Mouse (Mus musculus) liver, embryonic 14.5 days (tissue): ENCODE measurements around the gene Hic1. TPM values are rescaled to one million over a fixed set of nuclear protein-coding genes. Genes with fewer than 3 reads are reported as not detected.

Experiments used
- ATAC-seq: fragments of 200-750 bp; cut with Nextera tagmentation; 2 replicates; pipeline ENCODE4 v1.8.0; 2017; ENCODE audit warnings: moderate number of reproducible peaks, mild to moderate bottlenecking, moderate library complexity; ENCODE audit not compliant: insufficient read depth
- DNase-seq, 3 experiments: peaks; one replicate each; pipeline ENCODE4 v3.0.0-alpha.2; 2012 to 2013; ENCODE audit warnings: low read depth in 3 of 3, low spot score in 3 of 3
- H3K27ac ChIP-seq: fragments of 300-500 bp; sonication (generic); 2 replicates; pipeline ENCODE4 v1.5.1; 2014; ENCODE audit warnings: moderate library complexity, mild to moderate bottlenecking, control low read depth, inconsistent platforms
- H3K27me3 ChIP-seq: fragments of 300-500 bp; sonication (generic); 2 replicates; pipeline ENCODE4 v1.6.1; 2014; ENCODE audit warnings: mild to moderate bottlenecking, low read length, moderate library complexity; ENCODE audit not compliant: control insufficient read depth, insufficient read depth
- H3K36me3 ChIP-seq: fragments of 300-500 bp; sonication (generic); replicated peaks from 2 replicates; pipeline ENCODE4 v1.6.1; 2014; ENCODE audit warnings: low read depth; ENCODE audit not compliant: control insufficient read depth, insufficient read depth
- H3K4me1 ChIP-seq, 2 experiments: fragments of 200-500 bp in 1 of 2; fragments of 300-500 bp in 1 of 2; sonication (generic) in 1 of 2; replicated peaks; 2 replicates each; pipeline ENCODE4 v1.6.1; 2012 to 2014; ENCODE audit warnings: antibody characterized with exemption in 1 of 2, inconsistent platforms in 1 of 2, low read length in 1 of 2; ENCODE audit not compliant: control insufficient read depth in 2 of 2, insufficient read depth in 2 of 2
- H3K4me2 ChIP-seq: fragments of 300-500 bp; sonication (generic); 2 replicates; pipeline ENCODE4 v1.6.1; 2014; ENCODE audit warnings: low read depth, mild to moderate bottlenecking, control low read depth, moderate library complexity
- H3K4me3 ChIP-seq, 2 experiments: fragments of 200-500 bp in 1 of 2; fragments of 300-500 bp in 1 of 2; sonication (generic) in 1 of 2; 2 replicates each; pipeline ENCODE4 v1.5.1; 2012 to 2014; ENCODE audit warnings: low read depth in 2 of 2, low read length in 2 of 2, mild to moderate bottlenecking in 2 of 2, control low read depth in 1 of 2, inconsistent platforms in 1 of 2, moderate library complexity in 1 of 2; ENCODE audit not compliant: insufficient read depth in 1 of 2
- H3K9ac ChIP-seq: fragments of 300-500 bp; sonication (generic); replicated peaks from 2 replicates; pipeline ENCODE4 v1.6.1; 2014; ENCODE audit warnings: mild to moderate bottlenecking, control low read depth, moderate library complexity
- H3K9me3 ChIP-seq: fragments of 300-500 bp; sonication (generic); 2 replicates; pipeline ENCODE4 v1.6.1; 2016; ENCODE audit warnings: low read length, mixed read lengths; ENCODE audit not compliant: control insufficient read depth
- CTCF ChIP-seq: IDR thresholded peaks from 2 replicates; pipeline ENCODE4 v1.5.1; 2016; ENCODE audit warnings: antibody characterized with exemption, low read depth, control low read depth
- EP300 ChIP-seq: IDR thresholded peaks from 2 replicates; pipeline ENCODE4 v1.6.1; 2016; ENCODE audit warnings: antibody characterized with exemption, low read depth
- WGBS: fragments of 180-500 bp; shearing (Covaris S2); extraction: QIAGEN DNeasy Blood & Tissue Kit; methylation state at CpG from one replicate; pipeline ENCODE4 v1.1.7; 2014; ENCODE audit not compliant: insufficient replicate concordance; 5-methylcytosine and 5-hydroxymethylcytosine counted together
- polyA plus RNA-seq, 2 experiments: library from polyadenylated mRNA; depleted of rRNA in 1 of 2; stranded (reverse) in 1 of 2; unstranded in 1 of 2; fragments of >200 nt; fragmentation: Nextera tagmentation in 1 of 2; extraction: Ambion mirVana in 1 of 2; gene quantifications; 2 replicates each; pipeline versions ENCODE4 v1.2.1 to v1.2.3; 2012 to 2014

Hic1 gene
- polyA plus RNA-seq, 2 experiments: 0.28 to 0.97 TPM

GRCm38 (mm10) chr11:75160954-75161353 is 8.4 kb downstream of the Hic1 start:
- Histone ChIP-seq H3K4me1 (peaks cover 0 to 6% of the 10 kb centered on the region in 2 experiments; a peak in 2 of 4 replicates), H3K4me3 (no peak overlapping the region), H3K27ac (no peak overlapping the region), H3K9me3 (no peaks in the 10 kb centered on the region), H3K27me3 (peaks cover 15% of the 10 kb centered on the region), H3K4me2 (no peak overlapping the region), H3K36me3 (no peaks in the 10 kb centered on the region), H3K9ac (no peak overlapping the region)
- ATAC-seq (no peak), DNase-seq (no peak)
- WGBS: 71% methylated on average over 7 of the region's 7 CpGs
- TF ChIP-seq EP300: no peak
- no peak for TF ChIP-seq CTCF

DNA sequence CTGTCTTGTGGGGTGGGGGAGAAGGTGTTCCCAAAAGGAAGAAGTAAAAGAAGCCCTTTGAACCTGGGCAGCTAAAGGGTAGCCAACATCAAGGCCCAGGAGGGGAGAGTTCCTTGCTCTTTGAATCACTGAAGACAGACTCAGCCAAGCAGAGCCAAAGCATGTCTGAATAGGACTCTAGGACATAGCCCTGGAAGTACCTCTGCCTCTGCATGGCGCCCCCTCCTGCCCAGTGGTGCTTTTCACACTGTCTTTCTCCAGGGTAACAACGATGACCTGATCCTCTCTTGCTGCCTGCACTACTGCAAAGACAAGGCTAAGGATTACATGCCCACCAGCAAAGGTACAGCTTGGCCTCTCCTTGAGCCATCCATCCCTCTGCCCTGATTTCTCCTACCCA is 9.8 kb downstream of the Hic1 start:
- no peak for ATAC-seq
- no peaks in the 10 kb centered on the region for H3K36me3 ChIP-seq
- TF ChIP-seq EP300: no peak
- peak; percentile 72 for TF ChIP-seq CTCF
- H3K27ac ChIP-seq: no peak overlapping the region
- peaks cover 1% of the 10 kb centered on the region for H3K27me3 ChIP-seq
- no peak overlapping the region for H3K4me2 ChIP-seq
- H3K4me3 ChIP-seq: no peak overlapping the region
- no peak overlapping the region for H3K9ac ChIP-seq
- H3K9me3 ChIP-seq: no peaks in the 10 kb centered on the region
- WGBS: 47% methylated on average over 2 of the region's 2 CpGs
- no peak for DNase-seq
- H3K4me1 ChIP-seq: peaks cover 0 to 7% of the 10 kb centered on the region in 2 experiments; a peak in 2 of 4 replicates

GRCm38 (mm10) chr11:75158432-75158831 is 10.9 kb downstream of the Hic1 start:
- no peak overlapping the region for H3K4me2 ChIP-seq

DNA sequence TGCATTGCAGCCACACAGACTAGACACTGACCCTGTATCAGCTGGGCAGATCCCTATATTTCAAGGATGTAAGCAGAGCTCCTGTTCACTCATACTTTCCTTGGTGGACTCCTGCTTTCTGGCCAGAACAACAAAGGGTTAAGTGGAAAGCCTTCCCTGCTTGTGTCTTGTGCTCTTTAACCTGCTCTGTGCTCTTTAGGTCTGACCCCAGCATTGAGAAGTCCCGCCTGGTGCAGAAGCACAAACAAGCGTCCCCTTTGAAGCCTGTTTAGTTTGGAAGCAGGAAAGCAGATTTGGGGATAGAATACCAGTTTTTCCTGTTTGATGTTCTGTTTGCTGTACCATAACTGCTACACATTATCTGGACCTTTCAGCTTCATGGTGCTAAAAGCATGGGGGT is 11.4 kb downstream of the Hic1 start:
- no peak overlapping the region for H3K9ac ChIP-seq
- no peaks in the 10 kb centered on the region for H3K27me3 ChIP-seq
- H3K36me3 ChIP-seq: no peaks in the 10 kb centered on the region
- DNase-seq (no peak), ATAC-seq (no peak)
- H3K4me2 ChIP-seq: no peak overlapping the region
- H3K4me1 ChIP-seq: peaks cover 0 to 15% of the 10 kb centered on the region in 2 experiments; a peak in 2 of 4 replicates
- H3K27ac ChIP-seq: no peak overlapping the region
- no peak for TF ChIP-seq EP300
- no peak for TF ChIP-seq CTCF
- no peaks in the 10 kb centered on the region for H3K9me3 ChIP-seq
- 62% methylated on average over 2 of the region's 2 CpGs for WGBS
- no peak overlapping the region for H3K4me3 ChIP-seq

More at GRCm38 (mm10) chr11:75158432-75158831, 10.9 kb downstream of the Hic1 start:
- Histone ChIP-seq H3K9me3 (no peaks in the 10 kb centered on the region), H3K4me1 (peaks cover 0 to 13% of the 10 kb centered on the region in 2 experiments; a peak in 2 of 4 replicates), H3K27ac (no peak overlapping the region), H3K4me3 (no peak overlapping the region), H3K36me3 (no peaks in the 10 kb centered on the region), H3K27me3 (no peaks in the 10 kb centered on the region), H3K9ac (no peak overlapping the region)
- ATAC-seq: no peak
- TF ChIP-seq EP300: no peak
- TF ChIP-seq CTCF: no peak
- DNase-seq: no peak
- 89% methylated on average over 14 of the region's 14 CpGs for WGBS

DNA sequence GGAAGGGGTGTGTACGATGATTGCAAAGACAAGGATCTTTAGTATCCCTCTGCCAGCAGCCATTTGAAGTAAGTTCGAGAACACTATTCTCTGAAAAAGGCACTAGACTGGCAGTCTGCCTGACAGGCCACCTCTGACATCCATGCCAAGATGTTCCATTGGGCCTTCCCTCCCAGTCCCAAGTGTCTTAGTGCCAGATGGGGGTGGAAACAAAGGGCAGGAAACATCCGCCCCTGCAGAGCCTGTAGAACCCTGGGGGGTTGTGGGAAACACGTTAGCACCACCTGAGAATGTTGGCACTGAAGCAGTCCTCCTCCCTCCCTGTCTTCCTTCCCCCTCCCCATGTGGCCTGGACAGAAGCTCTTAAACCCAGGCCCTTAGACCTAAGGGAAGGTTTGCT is 12.3 kb downstream of the Hic1 start:
- ATAC-seq (no peak), DNase-seq (no peak)
- WGBS: 59% methylated on average over 4 of the region's 4 CpGs
- Histone ChIP-seq H3K4me3 (no peak overlapping the region), H3K4me2 (no peak overlapping the region), H3K27ac (no peak overlapping the region), H3K27me3 (no peaks in the 10 kb centered on the region), H3K36me3 (no peaks in the 10 kb centered on the region), H3K9ac (no peak overlapping the region), H3K9me3 (no peaks in the 10 kb centered on the region), H3K4me1 (peaks cover 0 to 15% of the 10 kb centered on the region in 2 experiments; a peak in 2 of 4 replicates)
- TF ChIP-seq EP300 (no peak), CTCF (no peak)

GRCm38 (mm10) chr11:75156416-75156815 is 12.9 kb downstream of the Hic1 start:
- no peak overlapping the region for H3K4me2 ChIP-seq
- no peaks in the 10 kb centered on the region for H3K27me3 ChIP-seq
- ATAC-seq (no peak), DNase-seq (no peak)
- H3K27ac ChIP-seq: no peak overlapping the region
- H3K36me3 ChIP-seq: no peaks in the 10 kb centered on the region
- no peak overlapping the region for H3K9ac ChIP-seq
- H3K4me1 ChIP-seq: peaks cover 0 to 15% of the 10 kb centered on the region in 2 experiments; a peak in 2 of 4 replicates
- no peak for TF ChIP-seq EP300
- TF ChIP-seq CTCF: no peak
- no peaks in the 10 kb centered on the region for H3K9me3 ChIP-seq
- 69% methylated on average over 5 of the region's 5 CpGs for WGBS
- no peak overlapping the region for H3K4me3 ChIP-seq
